Mouse (Mus musculus) liver (tissue): Measurements from ENCODE around the gene Adam1a.

Experiments used
- DNase-seq: peaks from one replicate; pipeline ENCODE4 v3.0.0-alpha.2; 2020; ENCODE audit warnings: mixed read lengths

Gene Adam1a

GRCm38 (mm10) chr5:121484801-121485200, 60.5 kb downstream of the Adam1a start:
- no peak for DNase-seq

GRCm38 (mm10) chr5:121477680-121478079, 67.6 kb downstream of the Adam1a start:
- peak; percentile 25 for DNase-seq

GRCm38 (mm10) chr5:121476040-121476439, 69.2 kb downstream of the Adam1a start:
- DNase-seq: no peak

GRCm38 (mm10) chr5:121474610-121475009, 70.7 kb downstream of the Adam1a start:
- no peak for DNase-seq

GRCm38 (mm10) chr5:121472411-121472810, 72.9 kb downstream of the Adam1a start:
- DNase-seq: no peak

- DNase-seq: no peak
These were observed 75.7 kb downstream of the Adam1a start for GRCm38 (mm10) chr5:121469566-121469965.
